Mouse (Mus musculus): ENCODE measurements around the gene Spata31d1d.

Spata31d1d gene

GRCm38 (mm10) chr13:59679306-59679705, 52.2 kb downstream of the Spata31d1d start:
- peak; percentile 89 for DNase-seq (ENCODE audit: low read depth, low spot score)

DNA sequence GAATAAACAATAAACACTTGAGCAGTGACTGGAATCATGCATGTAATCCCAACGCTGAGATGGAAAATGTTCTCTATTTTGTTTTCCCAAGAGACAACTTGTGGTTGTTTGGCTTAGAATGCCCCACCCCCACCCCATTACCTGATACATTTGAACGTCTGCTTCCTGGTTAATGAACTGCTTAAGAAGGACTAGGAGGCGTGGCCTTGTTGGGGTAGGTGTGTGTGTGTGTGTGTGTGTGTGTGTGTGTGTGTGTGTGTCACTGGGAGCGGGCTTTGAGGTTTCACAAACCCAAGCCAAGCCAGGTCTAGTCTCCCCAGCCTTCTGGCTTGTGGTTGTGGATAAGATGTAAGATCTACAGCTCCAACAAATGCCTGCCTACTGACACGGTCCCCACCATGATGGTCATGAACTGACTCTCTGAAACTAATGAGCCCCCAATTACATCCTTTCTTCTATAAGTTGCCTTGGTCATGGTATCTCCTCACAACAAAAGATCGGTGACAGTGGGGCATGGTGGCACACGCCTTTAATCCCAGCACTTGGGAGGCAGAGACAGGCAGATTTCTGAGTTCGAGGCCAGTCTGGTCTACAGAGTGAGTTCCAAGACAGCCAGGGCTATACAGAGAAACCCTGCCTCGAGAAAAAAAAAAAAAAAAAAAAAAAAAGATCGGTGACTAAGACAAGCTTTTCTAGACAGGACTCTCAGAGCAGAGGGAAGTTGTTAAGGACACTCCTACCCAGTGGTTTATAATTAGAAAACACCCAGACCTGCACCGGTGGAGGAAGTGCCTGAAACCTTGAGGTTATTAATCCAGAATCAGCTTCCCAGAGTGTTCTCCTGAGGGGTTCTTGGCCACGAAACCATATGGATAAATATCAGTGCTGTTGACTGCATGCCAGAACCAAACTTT, 55.0 kb downstream of the Spata31d1d start:
- DNase-seq (ENCODE audit: low read depth, low spot score): peak; percentile 68
